In genomic region chr13:43225161-43225560, GRCm38 (mm10) we compare ENCODE assay signal across 17 mouse cellular contexts. TPM values are rescaled to one million over a fixed set of nuclear protein-coding genes. Genes with fewer than 3 reads are reported as not detected.
DNase-seq lines count a peak whose midpoint lies in the region; ATAC-seq and TF ChIP-seq lines count a peak whose summit lies in the region.
"Had no signal": no experiment of that assay in that cellular context is flagged by ENCODE, and none has a peak within 500 bp of the region (broad histone marks: within the 10 kb centered on the region; RNA-seq: fewer than 3 reads in every experiment).

No protein-coding gene starts in this region.

- no peak overlapping the region for H3K4me3 ChIP-seq in intestine, postnatal 0 days (ENCODE audit: low read depth, low read length)
- no peak overlapping the region for H3K4me3 ChIP-seq in intestine, embryonic 16.5 days (ENCODE audit: low read length)
- no peak overlapping the region for H3K4me3 ChIP-seq in lung, embryonic 14.5 days (ENCODE audit: low read depth, low read length)
- H3K4me3 ChIP-seq in small intestine, adult 2 months (ENCODE audit: low read depth, low read length), result no peak overlapping the region
- H3K4me3 ChIP-seq in heart, embryonic 11.5 days (ENCODE audit: low read depth, low read length), result no peak overlapping the region
- H3K4me3 ChIP-seq: hindbrain, embryonic 13.5 days; limb, embryonic 13.5 days; midbrain, embryonic 13.5 days had no signal

- no peaks in the 10 kb centered on the region for H3K36me3 ChIP-seq in intestine, postnatal 0 days (ENCODE audit: control insufficient read depth, insufficient read depth)
- H3K36me3 ChIP-seq in intestine, embryonic 16.5 days (ENCODE audit: control insufficient read depth, insufficient read depth, low read length), result no peaks in the 10 kb centered on the region
- no peaks in the 10 kb centered on the region for H3K36me3 ChIP-seq in lung, embryonic 14.5 days (ENCODE audit: insufficient read depth)
- no peaks in the 10 kb centered on the region for H3K36me3 ChIP-seq in small intestine, adult 2 months (ENCODE audit: control insufficient read depth, insufficient read depth, low read length)
- H3K36me3 ChIP-seq in heart, embryonic 11.5 days (ENCODE audit: control insufficient read depth, insufficient read depth, low read length), result no peaks in the 10 kb centered on the region
- H3K36me3 ChIP-seq: hindbrain, embryonic 13.5 days; limb, embryonic 13.5 days; midbrain, embryonic 13.5 days had no signal

- TF ChIP-seq POLR2A in small intestine, adult 2 months (IDR thresholded peaks at IDR 0.05; ENCODE audit: low read depth, low read length), result no peak

- H3K27ac ChIP-seq in intestine, postnatal 0 days (ENCODE audit: low read depth, low read length), result no peak overlapping the region
- no peak overlapping the region for H3K27ac ChIP-seq in intestine, embryonic 16.5 days (ENCODE audit: low read length)
- no peak overlapping the region for H3K27ac ChIP-seq in lung, embryonic 14.5 days (ENCODE audit: low read depth)
- H3K27ac ChIP-seq in small intestine, adult 2 months (ENCODE audit: insufficient read depth, low read depth, low read length), result no peak overlapping the region
- H3K27ac ChIP-seq in heart, embryonic 11.5 days (ENCODE audit: low read depth, low read length), result no peak overlapping the region
- H3K27ac ChIP-seq: hindbrain, embryonic 13.5 days; limb, embryonic 13.5 days; midbrain, embryonic 13.5 days had no signal

- no peak overlapping the region for H3K4me2 ChIP-seq in intestine, postnatal 0 days (replicated peaks; ENCODE audit: low read depth)
- no peak overlapping the region for H3K4me2 ChIP-seq in intestine, embryonic 16.5 days (ENCODE audit: low read depth, low read length)
- H3K4me2 ChIP-seq in lung, embryonic 14.5 days, result no peak overlapping the region
- no peak overlapping the region for H3K4me2 ChIP-seq in heart, embryonic 11.5 days
- H3K4me2 ChIP-seq: hindbrain, embryonic 13.5 days; limb, embryonic 13.5 days; midbrain, embryonic 13.5 days had no signal

- H3K9ac ChIP-seq in intestine, postnatal 0 days (ENCODE audit: low read depth, low read length), result no peak overlapping the region
- H3K9ac ChIP-seq in intestine, embryonic 16.5 days (ENCODE audit: low read depth, low read length), result no peak overlapping the region
- no peak overlapping the region for H3K9ac ChIP-seq in lung, embryonic 14.5 days
- no peak overlapping the region for H3K9ac ChIP-seq in heart, embryonic 11.5 days (ENCODE audit: low read depth, low read length)
- H3K9ac ChIP-seq: hindbrain, embryonic 13.5 days; limb, embryonic 13.5 days; midbrain, embryonic 13.5 days had no signal

- H3K27me3 ChIP-seq in intestine, postnatal 0 days (replicated peaks; ENCODE audit: control insufficient read depth, insufficient read depth, low read length), result no peaks in the 10 kb centered on the region
- no peaks in the 10 kb centered on the region for H3K27me3 ChIP-seq in intestine, embryonic 16.5 days (replicated peaks; ENCODE audit: control insufficient read depth, insufficient read depth, low read length)
- H3K27me3 ChIP-seq in lung, embryonic 14.5 days (ENCODE audit: insufficient read depth, low read length), result no peaks in the 10 kb centered on the region
- H3K27me3 ChIP-seq in small intestine, adult 2 months (ENCODE audit: control insufficient read depth, insufficient read depth, low read length), result no peaks in the 10 kb centered on the region
- no peaks in the 10 kb centered on the region for H3K27me3 ChIP-seq in heart, embryonic 11.5 days (ENCODE audit: control insufficient read depth, insufficient read depth, low read length)
- H3K27me3 ChIP-seq: hindbrain, embryonic 13.5 days; limb, embryonic 13.5 days; midbrain, embryonic 13.5 days had no signal

- WGBS in intestine, postnatal 0 days, result 78% methylated on average over 5 of the region's 5 CpGs
- WGBS in intestine, embryonic 16.5 days, result 75% methylated on average over 5 of the region's 5 CpGs
- 71% methylated on average over 5 of the region's 5 CpGs for WGBS in lung, embryonic 14.5 days
- WGBS in small intestine, adult 2 months, result 74% methylated on average over 5 of the region's 5 CpGs
- 75% methylated on average over 5 of the region's 5 CpGs for WGBS in heart, embryonic 11.5 days (ENCODE audit: insufficient replicate concordance)

- no peaks in the 10 kb centered on the region for H3K9me3 ChIP-seq in intestine, postnatal 0 days (ENCODE audit: control insufficient read depth)
- H3K9me3 ChIP-seq in intestine, embryonic 16.5 days (ENCODE audit: control insufficient read depth, low read length), result no peaks in the 10 kb centered on the region; the same call in 1 of the 2 replicates
- no peaks in the 10 kb centered on the region for H3K9me3 ChIP-seq in lung, embryonic 14.5 days (ENCODE audit: low read depth, low read length)
- H3K9me3 ChIP-seq in heart, embryonic 11.5 days (replicated peaks; ENCODE audit: control insufficient read depth, low read length), result no peaks in the 10 kb centered on the region
- H3K9me3 ChIP-seq: hindbrain, embryonic 13.5 days; midbrain, embryonic 13.5 days had no signal

- no peak for DNase-seq in lung, embryonic 14.5 days
- no peak for DNase-seq in lung, postnatal 10 days
- DNase-seq in R1 (ENCODE audit: low read depth, low spot score), result peak; percentile 54
- DNase-seq in layer of hippocampus, postnatal 25 days (ENCODE audit: extremely low spot score in 1 of 2, low spot score in 1 of 2), result no peak
- DNase-seq: cerebellum, adult 11-12 months; gastrocnemius, postnatal 10 days; kidney, adult 8-10 months; lung, postnatal 4 days; thymus, postnatal 14 days had no signal

- peak; percentile 51 for TF ChIP-seq CTCF in intestine, postnatal 0 days (IDR thresholded peaks at IDR 0.05; ENCODE audit: low read depth)
- TF ChIP-seq CTCF in lung, embryonic 14.5 days (IDR thresholded peaks at IDR 0.05; ENCODE audit: low read depth), result peak; percentile 54
- peak; percentile 24; the same call in 1 of the 2 replicates for TF ChIP-seq CTCF in small intestine, adult 2 months (IDR thresholded peaks at IDR 0.05; ENCODE audit: extremely low read depth, insufficient read length, insufficient replicate concordance, low read depth, low read length)

- ATAC-seq in intestine, postnatal 0 days, result no peak
- ATAC-seq in intestine, embryonic 16.5 days, result no peak
- no peak for ATAC-seq in lung, embryonic 14.5 days (ENCODE audit: insufficient read depth)
- no peak for ATAC-seq in heart, embryonic 11.5 days (replicated peaks; ENCODE audit: insufficient number of reproducible peaks, low FRiP score, low TSS enrichment)
- ATAC-seq: forebrain, embryonic 14.5 days; midbrain, embryonic 13.5 days had no signal

- no peaks in the 10 kb centered on the region for H3K4me1 ChIP-seq in intestine, postnatal 0 days (replicated peaks; ENCODE audit: control insufficient read depth, insufficient read depth, low read length)
- H3K4me1 ChIP-seq in intestine, embryonic 16.5 days (ENCODE audit: control insufficient read depth, insufficient read depth, low read length), result no peaks in the 10 kb centered on the region
- peaks cover 12% of the 10 kb centered on the region; the same call in 1 of the 2 replicates for H3K4me1 ChIP-seq in lung, embryonic 14.5 days (ENCODE audit: insufficient read depth)
- no peaks in the 10 kb centered on the region for H3K4me1 ChIP-seq in small intestine, adult 2 months (ENCODE audit: control insufficient read depth, insufficient read depth, insufficient read length, low read length)
- H3K4me1 ChIP-seq in heart, embryonic 11.5 days (ENCODE audit: control insufficient read depth, insufficient read depth, low read length), result peaks cover 30% of the 10 kb centered on the region
- H3K4me1 ChIP-seq: midbrain, embryonic 13.5 days had no signal

RNA-seq across cellular contexts. Expression of gene Tbc1d7, which starts 53.9 kb away (rescaled TPM):
- 22.0 and 24.1 TPM in 2 replicates for polyA plus RNA-seq in intestine, postnatal 0 days (2015; fragmentation: Nextera tagmentation; extraction: Ambion mirVana)
- 28.0 and 33.9 TPM in 2 replicates for polyA plus RNA-seq in intestine, embryonic 16.5 days (2015; fragmentation: Nextera tagmentation; extraction: Ambion mirVana)
- polyA plus RNA-seq in lung, embryonic 14.5 days (2014; fragmentation: Nextera tagmentation; extraction: Ambion mirVana), result 49.9 and 53.6 TPM in 2 replicates
- polyA plus RNA-seq in small intestine, adult 2 months (2012; rRNA removed), result 1.5 and 4.0 TPM in 2 replicates
- total RNA-seq in layer of hippocampus, postnatal 25 days (2021), result 10 to 100 TPM; 32.9 to 38.8 TPM
- polyA plus RNA-seq in heart, embryonic 11.5 days (2014; fragmentation: Nextera tagmentation; extraction: Ambion mirVana), result 51.1 and 54.2 TPM in 2 replicates
